Mouse (Mus musculus) thymus, adult 18-20 months (tissue): ENCODE results near the gene Gfpt2.
"Not testable (repeated sequence)": the region's sequence is repeated elsewhere in the genome, so short reads cannot be mapped to it uniquely, and the experiment has no call there.

Experiments
- DNase-seq, 2 experiments: peaks; one replicate each; pipeline ENCODE4 v3.0.0; 2022; ENCODE audit warnings: mixed read lengths in 2 of 2

Gfpt2 gene

GRCm38 (mm10) chr11:49793619-49794341 is at the start of gene Gfpt2:
Gfpt2 (plus strand) TSS chr11:49794178.
- peak; percentile 35 to 44 for DNase-seq

GRCm38 (mm10) chr11:49744981-49745380 is 49.0 kb upstream of the Gfpt2 start:
- DNase-seq = no peak

DNA sequence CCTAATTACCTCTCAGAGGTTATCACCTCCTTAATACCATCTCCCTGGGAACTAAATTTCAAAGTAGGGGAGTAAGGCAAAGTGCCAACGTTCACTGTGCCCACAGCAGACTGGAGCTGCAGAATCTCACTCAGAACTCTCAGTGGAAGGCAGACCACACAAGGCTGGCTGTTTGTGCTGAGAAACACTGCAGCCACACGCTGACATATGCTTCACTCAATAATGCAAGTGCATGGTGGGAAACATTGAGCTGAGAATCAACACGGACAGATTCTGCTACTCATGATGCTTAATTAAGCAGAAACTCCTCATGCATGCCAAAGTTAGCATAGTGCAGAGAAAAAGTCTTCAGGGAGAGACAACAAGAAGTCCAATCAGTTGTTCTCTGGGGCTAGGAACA is 48.1 kb upstream of the Gfpt2 start:
- DNase-seq = no peak

GRCm38 (mm10) chr11:49746756-49747155 is 47.2 kb upstream of the Gfpt2 start:
- DNase-seq = no peak

GRCm38 (mm10) chr11:49754958-49755665 is 38.9 kb upstream of the Gfpt2 start:
- DNase-seq = no peak

GRCm38 (mm10) chr11:49758096-49758495 is 35.9 kb upstream of the Gfpt2 start:
- DNase-seq = no peak

DNA sequence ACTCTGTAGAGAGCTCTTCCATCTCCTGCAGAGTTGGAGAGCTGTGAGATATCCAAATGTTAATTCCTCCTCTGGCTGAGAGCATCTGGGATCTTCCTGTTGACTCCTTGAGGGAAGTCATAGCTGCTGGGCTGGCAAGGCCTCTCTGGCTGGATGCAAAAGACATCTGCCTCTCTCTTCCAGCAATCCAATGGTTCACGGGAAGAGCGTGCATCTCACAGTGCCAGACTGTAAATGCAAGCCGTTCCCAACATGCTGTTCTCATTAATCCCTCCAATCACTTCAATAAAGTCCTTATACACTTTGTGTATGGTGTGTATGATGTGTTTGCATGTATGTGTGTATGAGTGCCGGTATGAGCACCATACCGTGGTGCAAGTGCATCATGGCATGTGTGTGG is 32.8 kb upstream of the Gfpt2 start:
- DNase-seq = no peak

GRCm38 (mm10) chr11:49763555-49763954 is 30.4 kb upstream of the Gfpt2 start:
- no peak for DNase-seq

- DNase-seq = no peak
These were observed 30.0 kb upstream of the Gfpt2 start for GRCm38 (mm10) chr11:49764023-49764422.

- peak; percentile 56 to 69 for DNase-seq
These were observed 29.2 kb upstream of the Gfpt2 start for GRCm38 (mm10) chr11:49764639-49765299.

DNA sequence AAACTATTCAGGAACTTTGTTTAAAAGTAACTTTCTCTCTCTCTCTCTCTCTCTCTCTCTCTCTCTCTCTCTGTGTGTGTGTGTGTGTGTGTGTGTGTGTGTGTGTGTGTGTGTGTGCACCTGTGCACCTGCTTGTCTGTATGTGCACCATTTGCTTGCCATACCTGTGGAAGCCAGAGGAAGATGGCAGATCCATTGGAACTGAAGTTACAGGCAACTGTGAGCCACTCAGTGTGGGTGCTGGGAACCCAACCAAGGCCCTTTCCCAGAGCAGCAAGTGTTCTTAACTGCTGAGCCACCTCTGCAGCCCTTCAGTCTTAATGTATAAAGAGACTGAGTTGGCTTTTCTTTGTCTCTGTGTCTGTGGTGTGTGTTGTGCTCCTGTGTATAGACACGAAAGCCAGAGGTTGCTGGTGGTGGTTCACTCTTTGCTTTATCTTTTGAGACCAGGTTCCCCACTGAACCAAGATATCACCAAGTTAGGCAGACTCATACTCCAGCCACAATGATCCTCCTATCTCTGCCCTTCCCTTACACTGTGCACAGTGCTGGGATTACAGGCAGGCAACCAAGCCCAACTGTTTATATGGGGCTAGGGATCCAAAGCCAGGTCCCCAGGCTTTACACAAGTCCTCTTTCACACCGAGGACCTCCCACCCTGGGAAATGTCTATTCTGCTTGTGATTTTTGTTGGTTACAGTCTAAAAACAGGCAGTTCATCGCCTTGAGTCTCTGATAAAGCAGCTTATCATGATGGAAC is 28.4 kb upstream of the Gfpt2 start:
- DNase-seq = no peak

DNA sequence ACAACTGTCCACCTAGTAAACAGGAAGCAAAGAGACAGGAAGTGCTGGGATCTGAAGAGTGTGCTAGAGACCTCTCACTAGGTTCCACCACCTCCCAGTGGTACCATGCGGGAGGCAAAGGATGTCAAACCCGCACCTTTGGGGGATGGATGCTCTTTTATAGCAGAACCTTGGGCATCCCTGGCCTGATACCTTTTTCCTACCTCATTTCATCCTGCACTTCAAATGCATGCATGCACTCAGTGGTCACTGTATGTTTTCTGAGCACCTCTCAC is 27.9 kb upstream of the Gfpt2 start:
- no peak for DNase-seq

DNA sequence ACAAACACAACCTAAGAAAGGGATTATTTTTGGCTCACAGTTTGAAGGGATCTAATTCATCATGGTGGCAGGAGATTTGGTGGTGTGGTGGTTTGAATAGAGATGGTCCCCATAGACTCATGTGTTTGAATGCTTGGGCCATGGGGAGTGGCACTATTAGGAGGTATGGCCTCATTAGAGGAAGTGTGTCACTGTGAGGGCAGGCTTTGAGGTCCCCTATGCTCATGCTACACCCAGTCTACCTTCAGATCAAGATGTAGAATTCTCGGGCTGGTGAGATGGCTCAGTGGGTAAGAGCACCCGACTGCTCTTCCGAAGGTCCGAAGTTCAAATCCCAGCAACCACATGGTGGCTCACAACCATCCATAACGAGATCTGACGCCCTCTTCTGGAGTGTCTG is 26.5 kb upstream of the Gfpt2 start:
- DNase-seq = not testable (repeated sequence)

DNA sequence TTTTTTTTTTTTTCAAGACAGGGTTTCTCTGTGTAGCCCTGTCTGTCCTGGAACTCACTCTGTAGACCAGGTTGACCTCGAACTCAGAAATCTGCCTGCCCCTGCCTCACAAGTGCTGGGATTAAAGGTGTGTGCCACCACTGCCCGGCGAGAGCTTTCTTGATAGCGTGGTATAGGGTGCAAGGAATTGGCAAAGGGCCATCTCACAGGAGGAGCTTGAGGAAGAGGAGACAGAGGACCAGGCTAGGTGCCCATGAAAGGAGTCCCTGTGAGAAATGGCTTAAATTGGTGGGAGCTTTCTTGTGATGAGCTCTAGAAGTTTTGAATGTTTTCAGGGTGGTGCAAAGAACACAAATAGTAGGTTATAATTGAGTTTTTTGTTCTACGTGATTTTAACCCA is 25.2 kb upstream of the Gfpt2 start:
- DNase-seq = no peak

DNA sequence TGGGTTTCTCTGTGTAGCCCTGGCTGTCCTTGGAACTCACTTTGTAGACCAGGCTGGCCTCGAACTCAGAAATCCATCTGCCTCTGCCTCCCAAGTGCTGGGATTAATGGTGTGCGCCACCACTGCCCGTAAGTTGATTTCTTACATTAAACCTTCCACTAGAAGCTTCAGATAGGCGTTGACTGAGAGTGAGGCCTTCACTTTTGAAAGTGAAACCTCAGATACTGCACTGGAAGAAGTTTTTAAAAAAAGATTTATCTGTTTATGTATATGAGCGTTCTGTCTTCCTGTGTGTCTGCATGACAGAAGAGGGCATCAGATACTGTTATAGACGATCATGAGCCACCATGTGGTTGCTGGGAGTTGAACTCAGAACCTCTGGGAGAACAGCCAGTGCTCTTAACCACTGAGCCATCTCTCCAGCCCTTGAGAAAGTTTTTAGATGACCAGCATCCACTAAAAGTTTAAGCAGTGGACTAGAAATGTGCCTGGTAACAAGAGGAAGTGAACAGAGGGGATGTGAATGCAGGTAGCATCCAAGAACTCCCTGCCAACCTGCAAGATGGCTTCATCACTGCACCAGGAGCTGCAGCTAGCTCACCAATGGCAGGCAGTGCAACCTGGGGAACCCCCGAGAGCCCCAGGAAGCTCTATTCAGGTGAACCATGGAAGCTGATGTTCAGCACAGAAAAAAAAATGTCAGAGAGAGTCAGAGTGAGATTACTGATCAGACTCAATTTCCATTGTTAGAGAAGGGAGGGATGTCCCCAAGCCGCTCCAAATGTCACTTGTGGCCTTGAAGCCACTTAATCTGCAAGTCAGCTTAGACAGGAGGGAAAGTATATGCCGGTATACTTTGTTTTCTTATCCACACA is 23.1 kb upstream of the Gfpt2 start:
- no peak for DNase-seq

DNA sequence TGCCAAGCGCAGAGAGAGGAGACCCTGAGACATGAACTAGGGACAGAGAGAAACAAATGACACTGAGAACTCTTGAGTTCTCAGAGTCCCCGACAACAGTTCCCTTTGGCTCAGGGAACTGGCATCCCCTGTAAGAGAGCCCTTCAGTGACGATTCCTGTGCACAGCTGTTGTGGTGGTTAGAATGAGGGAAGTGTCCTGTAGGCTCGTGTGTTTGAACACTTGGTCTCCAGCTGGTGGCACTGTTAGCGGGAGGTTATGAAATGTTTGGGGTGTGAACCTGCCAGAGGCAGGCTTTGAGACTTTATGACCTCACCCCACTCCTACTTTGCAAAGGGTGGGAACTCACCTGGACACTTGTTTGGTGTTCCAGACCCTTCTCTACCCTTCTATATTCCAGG is 21.7 kb upstream of the Gfpt2 start:
- DNase-seq = no peak

- no peak for DNase-seq
These were observed 19.1 kb upstream of the Gfpt2 start for GRCm38 (mm10) chr11:49774894-49775293.

DNA sequence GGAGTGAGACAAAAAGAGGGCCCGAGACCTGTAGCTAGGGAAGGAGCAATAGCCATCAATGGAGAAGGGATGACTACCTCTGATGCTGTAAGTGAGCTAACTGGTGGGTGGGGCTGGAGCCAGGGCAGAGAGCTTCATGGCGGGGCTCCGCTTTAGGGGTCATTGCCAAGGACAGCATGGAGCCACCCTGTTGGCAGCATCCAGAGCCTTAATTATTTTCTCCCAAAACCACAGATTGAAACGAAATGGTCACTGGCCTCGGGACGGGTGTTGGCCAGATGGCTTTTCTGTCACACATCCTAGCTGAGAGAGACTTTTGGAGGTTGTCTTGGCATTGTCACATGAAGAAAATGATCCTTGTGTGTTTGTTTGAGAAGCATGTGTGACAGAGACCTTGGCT is 15.1 kb upstream of the Gfpt2 start:
- no peak for DNase-seq

DNA sequence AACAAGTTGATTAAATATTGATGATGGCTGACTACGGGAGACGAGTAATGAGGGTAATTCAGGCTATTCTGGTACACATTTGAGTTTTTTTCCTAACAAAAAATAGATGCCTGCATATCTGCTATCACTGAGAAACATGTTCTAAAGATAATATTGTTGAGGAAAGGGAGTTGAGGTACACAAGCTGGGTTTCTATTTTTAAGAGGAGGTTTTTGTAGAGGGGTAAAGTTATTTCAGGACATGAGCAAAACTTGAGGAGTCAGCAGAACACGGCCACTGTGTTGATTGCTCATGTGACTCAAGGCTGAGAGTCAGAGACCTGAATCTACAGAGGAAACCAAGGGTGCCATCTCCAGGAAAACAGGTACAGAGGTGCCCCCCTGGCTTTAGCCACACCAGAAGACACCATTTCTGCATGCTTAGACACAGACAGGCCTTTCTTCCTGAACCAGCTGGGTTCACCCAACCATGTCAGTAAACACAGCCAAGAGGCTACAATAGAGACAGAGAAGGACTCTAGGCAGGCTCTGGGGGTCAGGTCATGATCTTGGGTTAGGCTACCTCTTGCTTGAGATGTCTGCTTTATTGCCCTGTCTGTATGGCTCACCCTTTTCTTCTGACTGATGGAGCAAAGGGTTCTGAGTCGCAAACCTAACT is 13.7 kb upstream of the Gfpt2 start:
- no peak for DNase-seq

GRCm38 (mm10) chr11:49781833-49782399 is 12.1 kb upstream of the Gfpt2 start:
- no peak for DNase-seq

DNA sequence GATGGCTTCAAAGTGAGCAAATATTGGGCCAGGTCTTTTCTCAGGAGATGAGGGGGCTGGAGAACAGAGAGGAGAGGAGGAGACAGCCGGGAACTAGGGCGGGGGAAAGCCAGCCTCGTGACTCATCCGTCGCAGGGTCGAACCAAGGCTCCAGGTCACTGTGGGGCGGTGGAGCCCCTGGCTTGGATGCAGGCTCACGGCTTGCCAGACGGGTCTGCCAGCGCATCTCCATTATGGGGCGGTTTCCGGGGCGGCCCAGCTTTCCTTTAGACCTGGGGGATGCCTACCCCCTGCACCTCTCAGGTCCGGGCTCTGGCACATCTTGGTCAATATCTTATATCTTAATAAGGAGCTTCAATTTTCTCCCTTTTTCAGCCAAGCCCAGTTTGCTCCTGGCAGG is 847 bp upstream of the Gfpt2 start:
- DNase-seq = no peak
